Mouse (Mus musculus) liver, embryonic 11.5 days (tissue): ENCODE measurements around the gene Gm1604a. TPM values are rescaled to one million over a fixed set of nuclear protein-coding genes. Genes with fewer than 3 reads are reported as not detected.
"Not testable (repeated sequence)": the region's sequence is repeated elsewhere in the genome, so short reads cannot be mapped to it uniquely, and the experiment has no call there.

ENCODE experiments used
- ATAC-seq: fragments of 200-750 bp; cut with Nextera tagmentation; replicated peaks from 2 replicates; pipeline ENCODE4 v1.8.0; 2017; ENCODE audit warnings: moderate number of reproducible peaks, mild to moderate bottlenecking, moderate TSS enrichment, moderate library complexity; ENCODE audit not compliant: low FRiP score
- DNase-seq: peaks from one replicate; pipeline ENCODE4 v3.0.0-alpha.2; 2017; ENCODE audit warnings: low spot score
- H3K27ac ChIP-seq: fragments of 300-500 bp; sonication (generic); 2 replicates; pipeline ENCODE4 v1.5.1; 2014; ENCODE audit warnings: mild to moderate bottlenecking, low read depth, low read length, control low read depth
- H3K27me3 ChIP-seq: fragments of 300-500 bp; sonication (generic); replicated peaks from 2 replicates; pipeline ENCODE4 v1.6.1; 2014; ENCODE audit warnings: low read length, mixed read lengths; ENCODE audit not compliant: control insufficient read depth, insufficient read depth
- H3K36me3 ChIP-seq: fragments of 300-500 bp; sonication (generic); 2 replicates; pipeline ENCODE4 v1.6.1; 2014; ENCODE audit warnings: mild to moderate bottlenecking, low read length, moderate library complexity, mixed read lengths; ENCODE audit not compliant: control insufficient read depth, insufficient read depth
- H3K4me1 ChIP-seq: fragments of 300-500 bp; sonication (generic); replicated peaks from 2 replicates; pipeline ENCODE4 v1.6.1; 2014; ENCODE audit warnings: low read length, mixed read lengths; ENCODE audit not compliant: control insufficient read depth, insufficient read depth
- H3K4me2 ChIP-seq: fragments of 300-500 bp; sonication (generic); 2 replicates; pipeline ENCODE4 v1.6.1; 2014; ENCODE audit warnings: mild to moderate bottlenecking, control low read depth, moderate library complexity
- H3K4me3 ChIP-seq: fragments of 300-500 bp; sonication (generic); 2 replicates; pipeline ENCODE4 v1.5.1; 2014; ENCODE audit warnings: low read depth, low read length, control low read depth
- H3K9ac ChIP-seq: fragments of 300-500 bp; sonication (generic); 2 replicates; pipeline ENCODE4 v1.6.1; 2014; ENCODE audit warnings: low read depth, low read length, control low read depth
- H3K9me3 ChIP-seq: fragments of 300-500 bp; sonication (generic); 2 replicates; pipeline ENCODE4 v1.6.1; 2016; ENCODE audit warnings: low read length, inconsistent platforms, mixed read lengths; ENCODE audit not compliant: control insufficient read depth
- WGBS: fragments of 180-500 bp; shearing (Covaris S2); extraction: QIAGEN DNeasy Blood & Tissue Kit; methylation state at CpG from one replicate; pipeline ENCODE4 v1.1.7; 2014; 5-methylcytosine and 5-hydroxymethylcytosine counted together
- polyA plus RNA-seq: library from polyadenylated mRNA; unstranded; fragments of >200 nt; fragmentation: Nextera tagmentation; extraction: Ambion mirVana; gene quantifications from 2 replicates; pipeline ENCODE4 v1.2.1, GENCODE M21; 2014

Gm1604a gene
- polyA plus RNA-seq, 1 experiment from 2014 or later = not detected

DNA sequence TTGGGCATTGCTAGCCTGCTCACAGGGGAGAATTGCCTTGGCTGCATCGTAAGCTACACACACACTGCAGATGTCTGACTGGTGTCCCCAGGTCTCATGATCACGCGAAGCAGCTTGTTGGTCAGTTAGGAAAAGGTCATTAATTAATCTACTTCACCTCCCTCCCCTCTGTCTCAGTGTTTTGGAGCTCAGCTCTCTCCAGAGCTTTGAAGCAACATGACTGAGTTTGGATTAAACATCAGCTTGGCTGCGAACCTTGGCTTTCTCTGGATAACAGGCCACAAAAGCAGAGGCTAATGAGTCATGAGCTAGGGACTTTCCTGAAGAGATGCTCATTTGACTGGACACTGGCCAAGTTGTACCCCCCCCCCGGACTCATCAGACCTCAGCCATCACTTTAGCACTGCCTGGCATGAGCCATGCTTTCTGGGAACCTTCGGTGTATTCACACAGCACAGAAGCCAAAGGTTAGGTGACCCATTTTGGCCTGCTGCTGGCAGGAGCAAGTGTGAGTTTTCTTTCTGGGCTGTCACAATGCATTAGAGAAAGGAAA lies 5.3 kb downstream of the Gm1604a start:
- not testable (repeated sequence) for H3K27ac ChIP-seq, H3K9ac ChIP-seq, H3K27me3 ChIP-seq, H3K36me3 ChIP-seq, H3K9me3 ChIP-seq, H3K4me3 ChIP-seq, H3K4me2 ChIP-seq, H3K4me1 ChIP-seq, DNase-seq, ATAC-seq
- WGBS = 66% methylated on average over 3 of the region's 6 CpGs

- not testable (repeated sequence) for DNase-seq, ATAC-seq, H3K27ac ChIP-seq, H3K4me3 ChIP-seq, H3K36me3 ChIP-seq, H3K4me2 ChIP-seq, H3K9ac ChIP-seq, H3K9me3 ChIP-seq, H3K4me1 ChIP-seq, H3K27me3 ChIP-seq
- WGBS = 57% methylated on average over 3 of the region's 17 CpGs
Observed at GRCm38 (mm10) chr17:7033192-7034166, 8.1 kb downstream of the Gm1604a start.

DNA sequence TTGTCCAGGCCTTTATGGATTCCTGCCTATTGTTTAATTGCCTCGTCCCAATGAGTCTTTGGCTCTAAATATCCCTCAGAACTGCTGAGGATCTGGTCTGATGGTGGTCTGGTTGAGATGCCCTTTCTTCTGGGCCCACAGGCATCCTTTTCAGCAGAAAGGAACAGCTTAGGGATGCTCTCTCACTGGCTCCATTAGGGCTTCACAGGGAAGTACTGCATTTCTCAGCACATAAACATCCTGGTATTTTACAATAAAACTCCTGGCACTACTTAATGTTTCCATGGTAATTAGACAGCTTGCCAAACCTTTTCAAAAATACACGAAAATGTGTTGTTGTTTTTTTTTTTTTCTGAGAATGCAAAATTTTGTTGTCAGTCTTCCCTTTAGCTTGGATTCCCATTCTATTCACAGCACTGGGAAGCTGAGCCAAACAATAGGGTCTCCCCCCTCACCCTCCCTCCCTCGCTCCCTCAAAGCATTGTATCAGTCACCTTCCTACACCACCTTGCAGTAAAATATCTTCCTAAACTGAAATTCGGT lies 43.7 kb downstream of the Gm1604a start:
- H3K27ac ChIP-seq, H3K4me3 ChIP-seq, H3K9ac ChIP-seq, H3K27me3 ChIP-seq, H3K4me2 ChIP-seq, DNase-seq, H3K4me1 ChIP-seq, H3K36me3 ChIP-seq, ATAC-seq, H3K9me3 ChIP-seq: not testable (repeated sequence)
- WGBS = 75% methylated on average over 2 of the region's 4 CpGs

- not testable (repeated sequence) for H3K9me3 ChIP-seq, H3K27ac ChIP-seq, H3K4me2 ChIP-seq, DNase-seq, H3K27me3 ChIP-seq, H3K36me3 ChIP-seq, H3K9ac ChIP-seq, ATAC-seq, H3K4me1 ChIP-seq, H3K4me3 ChIP-seq
- WGBS = 88% methylated on average over 5 of the region's 7 CpGs
Observed at GRCm38 (mm10) chr17:7069561-7070240, 44.3 kb downstream of the Gm1604a start.

DNA sequence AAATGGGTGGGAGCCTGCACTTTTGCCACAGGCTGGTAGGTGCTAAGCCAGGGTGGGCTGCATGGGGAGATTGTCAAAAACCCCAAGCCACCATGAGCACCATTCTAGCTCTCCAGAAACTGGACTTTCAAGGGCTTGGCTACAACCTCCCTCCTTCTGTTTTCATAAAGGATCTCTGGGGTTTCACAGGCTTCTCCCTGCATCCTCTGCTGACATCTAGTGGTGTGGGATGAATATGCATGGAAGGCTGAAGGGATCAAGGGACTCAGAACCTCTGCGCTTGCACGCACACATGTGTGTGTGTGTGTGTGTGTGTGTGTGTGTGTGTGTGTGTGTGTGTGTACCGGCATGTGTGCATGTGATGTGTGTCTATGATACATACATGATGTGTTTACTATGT lies 49.1 kb downstream of the Gm1604a start:
- not testable (repeated sequence) for ATAC-seq, H3K4me3 ChIP-seq, H3K36me3 ChIP-seq, H3K4me2 ChIP-seq, H3K27ac ChIP-seq, H3K4me1 ChIP-seq, H3K27me3 ChIP-seq, H3K9ac ChIP-seq, H3K9me3 ChIP-seq
- 52% methylated on average over 3 of the region's 3 CpGs for WGBS
- peak; percentile 24 for DNase-seq

DNA sequence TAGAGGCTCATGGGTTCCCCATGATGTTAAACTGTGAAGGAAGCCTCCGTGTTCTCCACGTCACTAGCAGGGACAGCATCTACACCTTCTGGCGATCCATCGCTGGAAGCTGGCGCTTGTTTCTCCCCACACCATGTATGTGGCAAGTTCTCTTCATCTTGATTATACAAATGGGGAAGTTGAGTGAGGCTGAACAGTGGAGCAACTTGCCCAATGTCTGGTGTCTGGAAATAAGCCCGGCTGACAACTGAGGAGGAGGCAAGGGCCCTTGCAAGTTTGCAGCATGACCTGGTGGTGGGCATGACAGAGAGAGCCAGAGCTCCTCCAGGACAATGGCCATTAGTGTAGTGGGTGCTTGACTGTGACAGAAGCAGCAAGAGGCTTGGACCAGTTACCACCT lies 50.2 kb downstream of the Gm1604a start:
- not testable (repeated sequence) for H3K4me2 ChIP-seq, H3K4me3 ChIP-seq, H3K27me3 ChIP-seq, H3K27ac ChIP-seq, H3K4me1 ChIP-seq, H3K36me3 ChIP-seq, DNase-seq, H3K9me3 ChIP-seq, H3K9ac ChIP-seq, ATAC-seq
- WGBS = 62% methylated on average over 5 of the region's 6 CpGs

DNA sequence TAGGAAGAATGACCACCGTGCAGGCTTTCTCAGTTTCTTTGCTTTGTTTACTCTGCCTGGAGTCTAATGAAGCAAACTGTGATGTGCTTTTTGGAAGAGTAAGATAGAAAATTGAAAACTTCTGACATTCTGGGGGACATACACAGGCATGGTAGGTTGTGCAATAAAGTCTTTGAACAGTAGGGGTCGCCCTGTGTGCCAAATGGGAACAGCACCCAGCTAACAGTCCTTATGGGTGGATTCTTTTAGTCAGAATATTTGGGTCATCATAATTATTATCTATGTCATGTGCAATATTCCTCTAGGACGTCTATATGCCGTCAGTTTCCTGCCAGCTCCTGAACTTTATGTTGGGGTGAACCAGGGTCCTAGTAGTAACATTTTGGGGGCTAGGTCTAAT lies 54.2 kb downstream of the Gm1604a start:
- ATAC-seq, H3K9ac ChIP-seq, H3K4me1 ChIP-seq, H3K4me3 ChIP-seq, H3K27ac ChIP-seq, H3K36me3 ChIP-seq, H3K27me3 ChIP-seq, H3K9me3 ChIP-seq, H3K4me2 ChIP-seq, DNase-seq: not testable (repeated sequence)
- WGBS = 0% methylated on average over 1 of the region's 4 CpGs

GRCm38 (mm10) chr17:7084523-7084922 lies 59.2 kb downstream of the Gm1604a start:
- H3K4me2 ChIP-seq, H3K9ac ChIP-seq, H3K9me3 ChIP-seq, H3K36me3 ChIP-seq, DNase-seq, H3K4me3 ChIP-seq, H3K27ac ChIP-seq, H3K27me3 ChIP-seq, ATAC-seq, H3K4me1 ChIP-seq: not testable (repeated sequence)
- no CpG with 5 or more reads among the region's 5 CpGs for WGBS
